27 mouse cellular contexts compared by ENCODE assay signal in genomic region chr8:88428560-88428959, GRCm38 (mm10).
DNase-seq lines count a peak whose midpoint lies in the region; ATAC-seq and TF ChIP-seq lines count a peak whose summit lies in the region.
"Had no signal": no experiment of that assay in that cellular context is flagged by ENCODE, and none has a peak within 500 bp of the region (broad histone marks: within the 10 kb centered on the region; RNA-seq: fewer than 3 reads in every experiment).

No protein-coding gene starts in this region.

- no peaks in the 10 kb centered on the region for H3K27me3 ChIP-seq in embryonic facial prominence, embryonic 14.5 days (replicated peaks; ENCODE audit: control insufficient read depth, insufficient read depth, low read length)
- 0 out of 2 replicates have a peak, but pooled peaks cover 5% of the 10 kb centered on the region for H3K27me3 ChIP-seq in embryonic facial prominence, embryonic 10.5 days (replicated peaks; ENCODE audit: low read depth, poor library complexity, severe bottlenecking)
- no peaks in the 10 kb centered on the region for H3K27me3 ChIP-seq in lung, postnatal 0 days (replicated peaks; ENCODE audit: insufficient read depth, low read length)
- H3K27me3 ChIP-seq in hindbrain, embryonic 14.5 days (ENCODE audit: control insufficient read depth, insufficient read depth, low read length), result no peaks in the 10 kb centered on the region
- no peaks in the 10 kb centered on the region for H3K27me3 ChIP-seq in forebrain, embryonic 11.5 days (ENCODE audit: control insufficient read depth, insufficient read depth, low read length)
- H3K27me3 ChIP-seq: embryonic facial prominence, embryonic 12.5 days; hindbrain, embryonic 13.5 days had no signal

- TF ChIP-seq EP300 in lung, postnatal 0 days (IDR thresholded peaks at IDR 0.05), result peak; percentile 81

- 61% methylated on average over 5 of the region's 5 CpGs for WGBS in embryonic facial prominence, embryonic 14.5 days
- 75% methylated on average over 5 of the region's 5 CpGs for WGBS in embryonic facial prominence, embryonic 10.5 days
- WGBS in lung, postnatal 0 days, result 42% methylated on average over 5 of the region's 5 CpGs
- 85% methylated on average over 5 of the region's 5 CpGs for WGBS in hindbrain, embryonic 14.5 days
- 86% methylated on average over 5 of the region's 5 CpGs for WGBS in forebrain, embryonic 11.5 days

- H3K9ac ChIP-seq in embryonic facial prominence, embryonic 14.5 days (ENCODE audit: low read depth, low read length), result no peak overlapping the region
- no peak overlapping the region for H3K9ac ChIP-seq in lung, postnatal 0 days (replicated peaks; ENCODE audit: low read depth)
- H3K9ac ChIP-seq in hindbrain, embryonic 14.5 days, result no peak overlapping the region
- no peak overlapping the region for H3K9ac ChIP-seq in forebrain, embryonic 11.5 days (ENCODE audit: low read length)
- H3K9ac ChIP-seq: embryonic facial prominence, embryonic 12.5 days; forebrain, postnatal 0 days; heart, embryonic 12.5 days; heart, embryonic 15.5 days; hindbrain, embryonic 13.5 days had no signal

- no peak overlapping the region for H3K4me2 ChIP-seq in embryonic facial prominence, embryonic 14.5 days (ENCODE audit: low read depth, low read length)
- H3K4me2 ChIP-seq in lung, postnatal 0 days (replicated peaks; ENCODE audit: low read depth, low read length), result no peak overlapping the region
- no peak overlapping the region for H3K4me2 ChIP-seq in hindbrain, embryonic 14.5 days (replicated peaks)
- H3K4me2 ChIP-seq in forebrain, embryonic 11.5 days (ENCODE audit: low read depth, low read length, severe bottlenecking), result no peak overlapping the region
- H3K4me2 ChIP-seq: embryonic facial prominence, embryonic 12.5 days; heart, embryonic 12.5 days; heart, embryonic 15.5 days; hindbrain, embryonic 13.5 days had no signal

- H3K4me3 ChIP-seq in embryonic facial prominence, embryonic 14.5 days (ENCODE audit: low read depth, low read length), result no peak overlapping the region
- H3K4me3 ChIP-seq in embryonic facial prominence, embryonic 10.5 days, result no peak overlapping the region
- no peak overlapping the region for H3K4me3 ChIP-seq in lung, postnatal 0 days (ENCODE audit: low read depth, low read length)
- H3K4me3 ChIP-seq in hindbrain, embryonic 14.5 days (replicated peaks; ENCODE audit: low read length), result no peak overlapping the region
- no peak overlapping the region for H3K4me3 ChIP-seq in forebrain, embryonic 11.5 days (ENCODE audit: low read depth, low read length)
- H3K4me3 ChIP-seq: embryonic facial prominence, embryonic 12.5 days; erythroblast, embryonic 14.5 days; forebrain, embryonic 10.5 days; heart, embryonic 12.5 days; heart, embryonic 15.5 days; hindbrain, embryonic 10.5 days; hindbrain, embryonic 13.5 days had no signal

- H3K9me3 ChIP-seq in embryonic facial prominence, embryonic 14.5 days (ENCODE audit: control insufficient read depth, low read length), result no peaks in the 10 kb centered on the region
- H3K9me3 ChIP-seq in embryonic facial prominence, embryonic 10.5 days, result no peaks in the 10 kb centered on the region
- H3K9me3 ChIP-seq in lung, postnatal 0 days (ENCODE audit: low read length), result no peaks in the 10 kb centered on the region
- H3K9me3 ChIP-seq in hindbrain, embryonic 14.5 days (ENCODE audit: control insufficient read depth, low read length), result 0 out of 2 replicates have a peak, but pooled peaks cover 5% of the 10 kb centered on the region
- H3K9me3 ChIP-seq in forebrain, embryonic 11.5 days (ENCODE audit: control insufficient read depth, low read length), result no peaks in the 10 kb centered on the region
- H3K9me3 ChIP-seq: embryonic facial prominence, embryonic 12.5 days; heart, embryonic 15.5 days had no signal

- ATAC-seq in embryonic facial prominence, embryonic 14.5 days (ENCODE audit: low read depth), result no peak
- peak; percentile 92 for ATAC-seq in lung, postnatal 0 days
- no peak for ATAC-seq in hindbrain, embryonic 14.5 days (ENCODE audit: low FRiP score)
- no peak for ATAC-seq in forebrain, embryonic 11.5 days (replicated peaks; ENCODE audit: low FRiP score)
- ATAC-seq: activated CD4-positive, CD25-positive, alpha-beta regulatory T cell, adult 4 months; forebrain, embryonic 14.5 days; forebrain, postnatal 0 days; hindbrain, postnatal 0 days had no signal

- no peaks in the 10 kb centered on the region for H3K36me3 ChIP-seq in embryonic facial prominence, embryonic 14.5 days (ENCODE audit: control insufficient read depth, insufficient read depth, low read length)
- no peaks in the 10 kb centered on the region for H3K36me3 ChIP-seq in embryonic facial prominence, embryonic 10.5 days (replicated peaks)
- H3K36me3 ChIP-seq in lung, postnatal 0 days (ENCODE audit: insufficient read depth, low read length), result no peaks in the 10 kb centered on the region
- no peaks in the 10 kb centered on the region for H3K36me3 ChIP-seq in hindbrain, embryonic 14.5 days (replicated peaks; ENCODE audit: control insufficient read depth, insufficient read depth)
- no peaks in the 10 kb centered on the region for H3K36me3 ChIP-seq in forebrain, embryonic 11.5 days (ENCODE audit: control insufficient read depth, insufficient read depth, low read length)
- H3K36me3 ChIP-seq: embryonic facial prominence, embryonic 12.5 days; forebrain, embryonic 10.5 days; heart, embryonic 12.5 days; heart, embryonic 15.5 days; hindbrain, embryonic 10.5 days; hindbrain, embryonic 13.5 days had no signal

- no peak for TF ChIP-seq CTCF in lung, postnatal 0 days (IDR thresholded peaks at IDR 0.05)

- 0 out of 2 replicates have a peak overlapping the region, but pooled peaks have one; percentile 33 for H3K27ac ChIP-seq in embryonic facial prominence, embryonic 14.5 days (replicated peaks; ENCODE audit: low read depth, low read length)
- H3K27ac ChIP-seq in embryonic facial prominence, embryonic 10.5 days (replicated peaks), result no peak overlapping the region
- H3K27ac ChIP-seq in lung, postnatal 0 days (ENCODE audit: low read length), result peak overlapping the region; percentile 69
- H3K27ac ChIP-seq in hindbrain, embryonic 14.5 days, result no peak overlapping the region
- no peak overlapping the region for H3K27ac ChIP-seq in forebrain, embryonic 11.5 days (ENCODE audit: low read depth, low read length)
- H3K27ac ChIP-seq: embryonic facial prominence, embryonic 12.5 days; forebrain, embryonic 10.5 days; heart, embryonic 15.5 days; hindbrain, embryonic 10.5 days; hindbrain, embryonic 13.5 days; hindbrain, postnatal 0 days had no signal

- no peak for DNase-seq in embryonic facial prominence, embryonic 14.5 days (ENCODE audit: low spot score)
- no peak for DNase-seq in embryonic facial prominence, embryonic 10.5 days (ENCODE audit: low spot score)
- DNase-seq in lung, postnatal 0 days (ENCODE audit: low spot score), result peak; percentile 80
- DNase-seq in lung, postnatal 25 days (ENCODE audit: low spot score), result peak; percentile 42
- no peak for DNase-seq in c-Kit-positive CD71-positive TER-119-positive erythroid progenitor cells, embryonic 14.5 days (ENCODE audit: low spot score)
- no peak for DNase-seq in hindbrain, embryonic 14.5 days (ENCODE audit: low spot score)
- no peak for DNase-seq in forebrain, embryonic 11.5 days (ENCODE audit: low spot score)
- DNase-seq: adrenal gland, adult 8-10 months; adrenal gland, postnatal 25 days; cerebellum, adult 18-20 months; cerebellum, adult 9-10 months; cerebellum, postnatal 14 days; forebrain, postnatal 0 days; gastrocnemius, postnatal 25 days; heart, adult 18-20 months; heart, postnatal 10 days; heart, postnatal 36 days had no signal

- H3K4me1 ChIP-seq in embryonic facial prominence, embryonic 14.5 days (ENCODE audit: control insufficient read depth, insufficient read depth, low read length), result no peaks in the 10 kb centered on the region; the same call in 1 of the 2 replicates
- H3K4me1 ChIP-seq in embryonic facial prominence, embryonic 10.5 days, result peaks cover 12% of the 10 kb centered on the region
- H3K4me1 ChIP-seq in lung, postnatal 0 days (ENCODE audit: insufficient read depth, low read depth, low read length), result no peaks in the 10 kb centered on the region
- no peaks in the 10 kb centered on the region for H3K4me1 ChIP-seq in hindbrain, embryonic 14.5 days (replicated peaks; ENCODE audit: control insufficient read depth, insufficient read depth, low read length)
- no peaks in the 10 kb centered on the region for H3K4me1 ChIP-seq in forebrain, embryonic 11.5 days (replicated peaks; ENCODE audit: control insufficient read depth, insufficient read depth, low read length)
- H3K4me1 ChIP-seq: heart, embryonic 12.5 days; heart, embryonic 15.5 days; hindbrain, embryonic 13.5 days had no signal

Comparison
In these comparisons a context has a peak if more than half of its experiments do, and no peak if none do; other contexts are left out.
1. H3K27ac ChIP-seq: peak in embryonic facial prominence, embryonic 14.5 days (single experiment) and lung, postnatal 0 days (single experiment); none in embryonic facial prominence, embryonic 10.5 days (single experiment), hindbrain, embryonic 14.5 days (single experiment) and forebrain, embryonic 11.5 days (single experiment).
2. DNase-seq: peak in lung, postnatal 0 days (single experiment) and lung, postnatal 25 days (single experiment); none in embryonic facial prominence, embryonic 14.5 days (single experiment), embryonic facial prominence, embryonic 10.5 days (single experiment), c-Kit-positive CD71-positive TER-119-positive erythroid progenitor cells, embryonic 14.5 days (single experiment), hindbrain, embryonic 14.5 days (single experiment) and forebrain, embryonic 11.5 days (single experiment).